Mouse (Mus musculus) cortical plate, adult 2 months (tissue): ENCODE results near the gene Faiml.

ENCODE experiments used
- CTCF ChIP-seq: fragments of 200-500 bp; IDR thresholded peaks from 2 replicates; pipeline ENCODE4 v1.5.1; 2011; ENCODE audit warnings: mild to moderate bottlenecking, control low read depth, low read length; ENCODE audit not compliant: insufficient read depth; ENCODE audit errors: extremely low read depth
- POLR2A ChIP-seq: fragments of 200-500 bp; IDR thresholded peaks from 2 replicates; pipeline ENCODE4 v1.6.1; 2011; ENCODE audit warnings: mild to moderate bottlenecking, low read length, control low read depth; ENCODE audit not compliant: insufficient read depth; ENCODE audit errors: extremely low read depth

- TF ChIP-seq CTCF = no peak
- no peak for TF ChIP-seq POLR2A
Measured at GRCm38 (mm10) chr9:99253861-99254260, 16.8 kb upstream of the Faiml start.
